26 mouse cellular contexts compared by ENCODE assay signal in genomic region chr5:98582051-98582450, GRCm38 (mm10). TPM values are rescaled to one million over a fixed set of nuclear protein-coding genes. Genes with fewer than 3 reads are reported as not detected.
"Had no signal": no experiment of that assay in that cellular context is flagged by ENCODE, and none has a peak within 500 bp of the region (broad histone marks: within the 10 kb centered on the region; RNA-seq: fewer than 3 reads in every experiment).

No protein-coding gene starts in this region.

- H3K9ac ChIP-seq: liver, embryonic 12.5 days; liver, embryonic 14.5 days; midbrain, embryonic 13.5 days; neural tube, embryonic 13.5 days; neural tube, embryonic 15.5 days had no signal

- DNase-seq: lung, adult 2 months; lung, postnatal 14 days; lung, postnatal 36 days; retina, postnatal 1 day; right cerebral cortex, adult 18-20 months; right cerebral cortex, postnatal 25 days; right cerebral cortex, postnatal 4 days; spleen, adult 18-20 months; thymus, adult 18-20 months; thymus, postnatal 14 days; thymus, postnatal 36 days had no signal

- H3K9me3 ChIP-seq: liver, embryonic 12.5 days; midbrain, embryonic 10.5 days; midbrain, embryonic 13.5 days; neural tube, embryonic 13.5 days; neural tube, embryonic 15.5 days had no signal

- H3K4me1 ChIP-seq: liver, embryonic 12.5 days; midbrain, embryonic 10.5 days; midbrain, embryonic 13.5 days; neural tube, embryonic 13.5 days; neural tube, embryonic 15.5 days had no signal

- H3K27ac ChIP-seq: liver, embryonic 12.5 days; liver, embryonic 14.5 days; midbrain, embryonic 10.5 days; midbrain, embryonic 13.5 days; neural tube, embryonic 13.5 days; neural tube, embryonic 15.5 days had no signal

- ATAC-seq: liver, embryonic 12.5 days; midbrain, embryonic 13.5 days; midbrain, embryonic 16.5 days had no signal

- H3K36me3 ChIP-seq: liver, embryonic 12.5 days; midbrain, embryonic 10.5 days; midbrain, embryonic 13.5 days; neural tube, embryonic 13.5 days; neural tube, embryonic 15.5 days had no signal

- H3K4me3 ChIP-seq: liver, embryonic 12.5 days; midbrain, embryonic 10.5 days; midbrain, embryonic 13.5 days; myocyte; neural tube, embryonic 13.5 days; neural tube, embryonic 15.5 days had no signal

- H3K27me3 ChIP-seq: liver, embryonic 12.5 days; midbrain, embryonic 13.5 days; neural tube, embryonic 13.5 days; neural tube, embryonic 15.5 days had no signal

- H3K4me2 ChIP-seq: liver, embryonic 12.5 days; midbrain, embryonic 13.5 days; neural tube, embryonic 13.5 days; neural tube, embryonic 15.5 days had no signal

RNA-seq across cellular contexts. Expression of gene Gm11111, which starts 29.6 kb away (rescaled TPM):
- polyA plus RNA-seq: liver, adult 2 months; liver, embryonic 12.5 days; liver, embryonic 14.5 days; liver, embryonic 16.5 days; lung, adult 2 months; midbrain, embryonic 10.5 days; midbrain, embryonic 13.5 days; midbrain, embryonic 16.5 days; myocyte; neural tube, embryonic 11.5 days; neural tube, embryonic 13.5 days; neural tube, embryonic 15.5 days; small intestine, adult 2 months; stomach, embryonic 14.5 days; stomach, embryonic 16.5 days; thymus, postnatal 0 days had no signal
